Mouse (Mus musculus) mouse trophoblast stem cell (cell line): ENCODE data around the gene Hmx3.

Source experiments
- in situ Hi-C, 2 experiments: fragments of 300-500 bp; cut with MseI, MboI; formaldehyde crosslinking; loops; 2 replicates in 1 of 2; 3 replicates in 1 of 2; pipeline ENCODE4 v1.15.1; 2025

The Hmx3 gene

DNA sequence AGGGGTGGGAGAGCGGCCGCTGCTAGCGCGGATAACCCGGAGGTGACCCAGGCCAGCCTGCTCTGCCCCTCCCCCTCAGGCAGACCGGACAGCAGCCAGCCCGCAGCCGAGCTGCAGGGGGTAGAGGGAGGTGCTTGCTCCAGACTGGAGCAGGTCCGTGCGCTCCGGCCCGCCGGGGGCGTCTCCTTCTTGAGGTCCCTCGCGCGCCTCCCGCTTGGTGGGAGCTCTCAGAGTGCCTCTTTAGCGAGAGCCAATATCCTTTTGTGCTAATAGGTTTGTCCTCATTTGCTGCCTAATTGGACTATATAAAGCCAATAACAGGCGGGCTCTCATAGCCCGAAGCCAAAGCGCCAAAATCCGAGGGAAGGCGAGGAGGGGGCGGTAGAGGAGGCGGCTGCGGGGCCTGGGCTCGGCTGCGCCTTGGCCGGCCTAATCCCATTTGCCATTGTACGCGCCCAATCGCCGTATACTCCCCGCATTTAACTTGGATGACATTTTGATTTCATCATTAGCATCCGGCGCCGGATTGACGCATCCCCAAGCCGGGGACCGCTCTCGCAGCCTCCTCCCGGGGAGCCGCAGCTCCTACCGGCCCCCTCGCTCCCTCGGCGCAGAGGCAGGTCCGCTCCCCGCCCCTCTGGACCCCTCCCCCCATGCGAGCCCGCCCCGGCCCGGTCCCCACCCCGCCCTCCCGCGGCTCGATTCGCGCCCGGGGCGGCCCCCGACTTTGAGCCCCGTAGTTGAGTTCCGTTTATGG lies at the start of gene Hmx3:
Gene Hmx3, plus strand, starts transcription at position 753 of the 757 bp plus-strand sequence.
- in situ Hi-C loops, result loop anchor here (5.0 to 25.0 kb wide), 2 partner anchors 340 to 670 kb away; no protein-coding TSS in a partner anchor

GRCm38 (mm10) chr7:131503739-131504138 lies 38.9 kb upstream of the Hmx3 start:
- in situ Hi-C loops, result no loop called here

GRCm38 (mm10) chr7:131539979-131540378 lies 2.7 kb upstream of the Hmx3 start:
- in situ Hi-C loops, result loop anchor here (5.0 to 25.0 kb wide), 2 partner anchors 342 to 672 kb away; no protein-coding TSS in a partner anchor

DNA sequence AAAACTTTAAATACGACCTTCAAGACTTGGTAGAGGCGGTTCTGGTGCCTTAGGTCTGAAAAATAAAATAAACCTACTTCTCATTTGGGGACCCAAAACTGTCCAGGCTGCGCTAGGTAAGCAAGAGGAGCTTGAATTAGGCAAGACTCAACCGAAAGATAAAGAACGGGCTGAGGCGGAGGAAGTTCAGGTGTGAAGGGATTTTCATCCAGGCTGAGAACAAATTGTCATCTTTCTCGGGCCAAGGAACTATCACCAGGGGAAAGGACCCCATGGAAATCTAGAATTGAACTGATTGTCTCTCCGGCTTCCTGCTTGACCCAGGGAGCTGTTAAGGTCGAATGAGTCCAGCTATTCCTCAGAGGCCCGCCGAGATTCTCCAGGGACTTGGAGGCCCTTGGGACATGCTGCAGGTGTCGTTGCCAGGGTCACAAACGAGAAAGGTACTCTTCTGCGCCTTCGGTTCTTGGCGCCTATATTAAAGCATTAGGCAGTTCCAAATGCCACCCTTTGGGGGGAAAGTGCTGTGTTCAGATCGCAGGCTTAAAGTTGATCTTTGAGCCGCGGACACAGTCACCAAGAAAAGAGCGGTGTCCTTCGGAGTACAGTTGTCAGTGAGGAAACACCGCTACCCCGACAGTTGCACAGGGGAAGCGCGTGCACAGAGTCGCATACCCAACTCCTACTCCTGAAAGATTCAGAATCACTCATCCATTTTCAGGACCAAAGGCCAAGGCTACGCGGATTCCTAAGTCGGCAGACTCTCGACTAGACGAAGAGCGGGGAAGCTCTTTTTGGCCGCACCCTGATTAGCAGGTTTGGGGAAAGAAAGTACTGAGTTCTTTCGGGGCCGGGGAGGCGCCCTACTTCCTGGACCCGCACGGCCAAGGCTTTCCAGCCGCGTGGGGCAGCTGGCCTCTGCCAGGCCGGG lies 1.2 kb upstream of the Hmx3 start:
- in situ Hi-C loops, result loop anchor here (5.0 to 25.0 kb wide), 2 partner anchors 341 to 671 kb away; no protein-coding TSS in a partner anchor

GRCm38 (mm10) chr7:131542872-131543622 lies 380 bp downstream of the Hmx3 start:
- in situ Hi-C loops, result loop anchor here (5.0 to 25.0 kb wide), 2 partner anchors 339 to 669 kb away; no protein-coding TSS in a partner anchor

DNA sequence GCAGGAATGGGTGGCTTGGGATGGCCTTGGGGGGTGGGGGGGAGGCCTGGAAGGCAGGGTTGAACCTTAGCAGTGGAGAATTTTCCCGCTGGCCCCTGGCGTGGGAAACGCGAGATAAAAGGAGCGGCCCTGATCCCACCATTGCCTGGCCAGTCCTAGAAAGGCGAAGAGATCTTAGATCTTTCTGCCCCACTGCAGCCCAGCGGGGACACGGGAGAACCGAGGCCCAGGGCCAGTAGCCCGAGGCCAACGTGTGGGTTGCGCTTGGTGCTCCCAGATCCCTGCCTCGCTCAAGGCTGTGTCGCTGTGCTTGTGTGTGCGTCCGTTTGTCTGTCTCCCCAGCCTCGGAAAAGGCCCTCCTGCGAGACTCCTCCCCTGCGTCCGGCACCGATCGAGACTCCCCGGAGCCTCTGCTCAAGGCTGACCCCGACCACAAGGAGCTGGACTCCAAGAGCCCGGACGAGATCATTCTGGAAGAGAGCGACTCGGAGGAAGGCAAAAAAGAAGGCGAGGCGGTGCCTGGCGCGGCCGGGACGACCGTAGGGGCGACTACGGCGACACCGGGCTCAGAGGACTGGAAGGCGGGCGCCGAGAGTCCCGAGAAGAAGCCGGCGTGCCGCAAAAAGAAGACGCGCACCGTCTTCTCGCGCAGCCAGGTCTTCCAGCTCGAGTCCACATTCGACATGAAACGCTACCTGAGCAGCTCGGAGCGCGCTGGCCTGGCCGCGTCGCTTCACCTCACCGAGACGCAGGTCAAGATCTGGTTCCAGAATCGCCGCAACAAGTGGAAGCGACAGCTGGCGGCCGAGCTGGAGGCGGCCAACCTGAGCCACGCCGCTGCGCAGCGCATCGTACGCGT lies 1.2 kb downstream of the Hmx3 start:
- in situ Hi-C loops, result loop anchor here (5.0 to 25.0 kb wide), 2 partner anchors 338 to 668 kb away; no protein-coding TSS in a partner anchor

DNA sequence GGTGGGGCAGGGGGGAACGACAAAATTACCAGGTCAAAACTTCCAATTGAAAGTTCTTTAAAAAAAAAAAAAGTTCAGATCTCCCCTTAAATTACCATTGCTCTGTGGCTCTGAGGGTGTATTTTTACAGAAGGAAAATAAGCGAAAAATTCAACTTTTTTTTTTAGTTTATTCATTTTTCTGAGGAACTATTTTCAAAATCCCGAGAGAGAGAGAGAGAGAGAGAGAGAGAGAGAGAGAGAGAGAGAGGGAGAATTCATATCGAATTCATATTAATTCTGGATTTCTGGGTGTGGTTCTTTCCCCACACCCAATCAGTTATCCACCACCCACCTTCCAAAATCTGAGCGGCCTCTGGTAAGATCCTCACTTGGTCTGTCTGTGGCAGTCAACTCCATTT lies 2.2 kb downstream of the Hmx3 start:
- in situ Hi-C loops, result loop anchor here (5.0 to 25.0 kb wide), 2 partner anchors 337 to 667 kb away; no protein-coding TSS in a partner anchor

- in situ Hi-C loops, result loop anchor here in 1 of 2 experiments (25.0 kb wide), 1 partner anchor 666 kb away; no protein-coding TSS in a partner anchor
Observed at GRCm38 (mm10) chr7:131545701-131546385, 3.2 kb downstream of the Hmx3 start.

DNA sequence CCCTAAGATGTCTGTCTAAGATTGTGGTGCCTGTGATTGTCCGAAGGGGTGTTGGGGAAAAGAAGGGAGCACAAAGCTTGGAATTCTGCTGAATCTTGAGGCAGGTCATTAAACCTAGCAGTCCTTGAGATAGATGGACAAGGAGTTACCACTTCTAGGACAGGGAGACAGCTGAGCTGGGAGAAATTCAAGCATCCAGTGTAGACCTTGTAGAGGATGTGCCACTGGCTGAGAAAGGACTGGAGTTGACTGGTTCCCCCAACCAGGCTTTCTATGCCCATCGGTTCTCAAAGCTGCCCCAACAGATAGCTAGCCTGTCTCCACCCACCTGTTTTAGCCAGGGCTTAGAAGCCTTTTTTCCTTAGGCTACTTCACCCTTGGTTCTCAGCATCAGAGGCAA lies 3.8 kb downstream of the Hmx3 start:
- in situ Hi-C loops, result loop anchor here in 1 of 2 experiments (25.0 kb wide), 1 partner anchor 666 kb away; no protein-coding TSS in a partner anchor

- in situ Hi-C loops, result loop anchor here in 1 of 2 experiments (25.0 kb wide), 1 partner anchor 665 kb away; no protein-coding TSS in a partner anchor
Observed at GRCm38 (mm10) chr7:131547481-131547880, 4.8 kb downstream of the Hmx3 start.

GRCm38 (mm10) chr7:131548473-131548872 lies 5.8 kb downstream of the Hmx3 start, which contains the start of gene Hmx2:
Gene Hmx2 (plus strand): TSS chr7:131548773.
- in situ Hi-C loops, result loop anchor here in 1 of 2 experiments (25.0 kb wide), 1 partner anchor 664 kb away; no protein-coding TSS in a partner anchor

- in situ Hi-C loops, result no loop called here
Observed at GRCm38 (mm10) chr7:131551471-131551870, 8.8 kb downstream of the Hmx3 start.

- in situ Hi-C loops, result no loop called here
Observed at GRCm38 (mm10) chr7:131551931-131552741, 9.5 kb downstream of the Hmx3 start.

GRCm38 (mm10) chr7:131552781-131553180 lies 10.1 kb downstream of the Hmx3 start:
- in situ Hi-C loops, result no loop called here

GRCm38 (mm10) chr7:131553771-131554175 lies 11.1 kb downstream of the Hmx3 start:
- in situ Hi-C loops, result no loop called here

GRCm38 (mm10) chr7:131554341-131555180 lies 11.9 kb downstream of the Hmx3 start:
- in situ Hi-C loops, result no loop called here

- in situ Hi-C loops, result no loop called here
Observed at GRCm38 (mm10) chr7:131555301-131556081, 12.8 kb downstream of the Hmx3 start.
